Mouse (Mus musculus): ENCODE measurements around the gene Nap1l4. TPM values are rescaled to one million over a fixed set of nuclear protein-coding genes. Genes with fewer than 3 reads are reported as not detected.
A peak's percentile ranks its signal among the peaks of the same experiment; 100 is the strongest.

Gene Nap1l4
- polyA plus RNA-seq, 1 experiment from 2014 or later, result 363 TPM

DNA sequence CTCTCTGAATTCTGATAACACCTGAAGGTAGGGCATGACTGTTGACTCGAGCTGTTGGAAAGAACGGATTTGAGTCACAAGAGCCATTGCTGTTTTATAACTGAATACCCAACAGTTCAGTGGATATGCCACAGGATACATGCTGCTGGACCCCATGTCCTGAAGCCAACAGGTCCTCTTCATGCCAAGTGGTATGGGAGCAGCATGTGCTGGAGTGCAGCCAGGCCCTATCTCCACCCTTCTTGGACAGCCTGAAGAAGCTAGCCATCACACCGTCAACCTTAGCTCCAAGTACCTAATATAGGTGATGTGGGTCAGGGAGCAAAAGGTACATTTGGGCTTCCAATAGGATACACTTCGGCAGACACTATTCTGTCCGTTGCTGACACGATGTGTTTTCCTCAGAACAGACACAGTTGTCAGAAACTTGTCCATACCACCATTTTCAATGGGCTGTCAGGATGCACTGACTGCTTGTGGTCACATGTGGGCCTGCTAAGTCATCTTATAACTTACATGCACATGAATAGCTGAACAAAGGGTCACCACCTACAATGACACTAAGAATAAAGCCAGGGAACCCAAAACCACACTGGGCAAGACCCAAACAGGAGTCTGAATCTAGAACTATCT is 16.2 kb upstream of the Nap1l4 start:
- H3K4me2 ChIP-seq (ENCODE audit: low read length), result no peak overlapping the region
- no peaks in the 10 kb centered on the region for H3K27me3 ChIP-seq (replicated peaks; ENCODE audit: control insufficient read depth, insufficient read depth, low read length)
- H3K9ac ChIP-seq (replicated peaks; ENCODE audit: low read depth, low read length), result no peak overlapping the region
- no peak overlapping the region for H3K4me3 ChIP-seq (replicated peaks; ENCODE audit: low read length)
- no peaks in the 10 kb centered on the region for H3K4me1 ChIP-seq (replicated peaks; ENCODE audit: control insufficient read depth, insufficient read depth, low read length)
- 99% methylated on average over 6 of the region's 6 CpGs for WGBS
- H3K9me3 ChIP-seq (ENCODE audit: control insufficient read depth, low read length), result no peaks in the 10 kb centered on the region
- no peak for ATAC-seq
- peaks cover 60% of the 10 kb centered on the region for H3K36me3 ChIP-seq (ENCODE audit: control insufficient read depth, insufficient read depth)
- H3K27ac ChIP-seq (ENCODE audit: low read length), result no peak overlapping the region

DNA sequence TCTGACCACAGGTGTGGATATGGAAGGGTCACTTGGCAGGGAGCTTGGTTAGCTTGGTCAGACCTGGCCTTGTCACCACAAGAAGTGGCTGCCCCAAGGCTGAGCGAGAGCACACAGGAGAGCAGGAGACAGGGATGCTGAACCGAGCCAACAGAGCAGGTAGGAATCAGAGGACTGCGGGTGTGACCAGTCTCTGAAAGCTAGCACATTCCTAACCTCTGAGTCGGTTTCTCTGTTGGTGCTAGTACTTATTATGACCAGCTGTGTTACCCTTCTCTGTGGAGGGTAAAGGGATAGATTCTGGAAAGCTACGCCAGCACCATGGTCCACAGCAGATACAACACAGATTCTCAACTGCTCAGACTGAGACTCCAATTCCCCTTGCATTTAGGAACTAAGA is 14.9 kb upstream of the Nap1l4 start:
- Histone ChIP-seq H3K27ac (ENCODE audit: low read length) (no peak overlapping the region), H3K36me3 (ENCODE audit: control insufficient read depth, insufficient read depth) (peaks cover 56% of the 10 kb centered on the region), H3K4me3 (replicated peaks; ENCODE audit: low read length) (no peak overlapping the region), H3K4me1 (replicated peaks; ENCODE audit: control insufficient read depth, insufficient read depth, low read length) (no peaks in the 10 kb centered on the region), H3K9me3 (ENCODE audit: control insufficient read depth, low read length) (no peaks in the 10 kb centered on the region), H3K9ac (replicated peaks; ENCODE audit: low read depth, low read length) (no peak overlapping the region), H3K4me2 (ENCODE audit: low read length) (no peak overlapping the region), H3K27me3 (replicated peaks; ENCODE audit: control insufficient read depth, insufficient read depth, low read length) (no peaks in the 10 kb centered on the region)
- 91% methylated on average over 5 of the region's 5 CpGs for WGBS
- ATAC-seq, result no peak

DNA sequence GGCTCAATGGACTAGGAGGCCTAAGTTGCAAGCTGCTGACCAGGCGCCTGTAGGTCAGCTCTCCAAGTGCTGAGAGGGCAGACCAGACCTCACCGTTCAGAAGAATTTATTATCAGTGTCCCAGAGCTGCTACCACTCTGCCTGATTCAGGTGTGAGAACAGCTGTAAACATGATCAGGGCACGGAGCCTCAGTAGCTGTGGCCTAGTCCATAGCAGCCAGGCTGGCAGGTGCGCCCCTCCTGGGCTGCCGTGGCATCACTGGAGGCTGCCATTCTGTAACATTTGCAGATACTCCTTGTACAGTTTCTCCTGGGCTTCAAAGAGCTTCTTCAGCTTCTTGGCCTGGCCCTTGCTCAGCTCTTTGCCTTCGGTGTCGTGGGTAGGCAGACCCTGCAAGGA is 8.7 kb upstream of the Nap1l4 start:
- H3K27ac ChIP-seq (ENCODE audit: low read length), result no peak overlapping the region
- H3K36me3 ChIP-seq (ENCODE audit: control insufficient read depth, insufficient read depth), result peaks cover 25% of the 10 kb centered on the region; the same call in 1 of the 2 replicates
- no peak overlapping the region for H3K9ac ChIP-seq (replicated peaks; ENCODE audit: low read depth, low read length)
- ATAC-seq, result no peak
- H3K9me3 ChIP-seq (ENCODE audit: control insufficient read depth, low read length), result no peaks in the 10 kb centered on the region
- H3K4me2 ChIP-seq (ENCODE audit: low read length), result no peak overlapping the region
- no peaks in the 10 kb centered on the region for H3K4me1 ChIP-seq (replicated peaks; ENCODE audit: control insufficient read depth, insufficient read depth, low read length)
- no peak overlapping the region for H3K4me3 ChIP-seq (replicated peaks; ENCODE audit: low read length)
- no peaks in the 10 kb centered on the region for H3K27me3 ChIP-seq (replicated peaks; ENCODE audit: control insufficient read depth, insufficient read depth, low read length)
- 91% methylated on average over 7 of the region's 7 CpGs for WGBS

DNA sequence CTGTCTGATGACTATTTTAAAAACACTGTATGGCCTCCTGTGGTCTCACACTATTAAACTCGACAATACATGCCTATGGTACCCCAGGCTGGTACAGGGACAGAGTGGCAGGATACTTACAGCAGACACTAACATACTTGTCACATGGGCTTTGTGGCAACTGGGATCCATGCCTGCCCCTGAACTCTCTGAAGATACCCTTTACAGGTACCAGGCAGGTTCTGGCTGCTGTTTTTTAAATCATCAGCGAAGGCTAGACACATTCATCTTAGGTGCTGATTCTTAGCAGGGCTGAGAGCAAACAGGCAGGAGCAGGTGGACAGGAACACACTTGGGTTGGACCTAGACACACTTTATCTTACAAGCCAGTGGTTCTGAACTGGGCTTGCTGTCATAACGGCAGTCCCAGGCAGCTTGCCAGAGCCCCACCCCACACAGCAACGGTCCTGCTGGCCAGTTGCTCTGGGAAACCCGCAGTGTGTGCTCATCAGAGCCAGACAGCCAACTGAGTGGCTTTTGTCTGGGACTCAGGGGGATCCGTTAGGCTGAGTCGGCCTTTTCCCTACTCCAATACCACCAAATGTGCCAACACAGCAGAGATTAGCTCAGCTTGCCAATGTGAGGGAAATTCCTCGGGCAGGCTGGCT is 8.2 kb upstream of the Nap1l4 start:
- peak; percentile 68; the same call in 1 of the 2 replicates for ATAC-seq
- 60% methylated on average over 8 of the region's 8 CpGs for WGBS

DNA sequence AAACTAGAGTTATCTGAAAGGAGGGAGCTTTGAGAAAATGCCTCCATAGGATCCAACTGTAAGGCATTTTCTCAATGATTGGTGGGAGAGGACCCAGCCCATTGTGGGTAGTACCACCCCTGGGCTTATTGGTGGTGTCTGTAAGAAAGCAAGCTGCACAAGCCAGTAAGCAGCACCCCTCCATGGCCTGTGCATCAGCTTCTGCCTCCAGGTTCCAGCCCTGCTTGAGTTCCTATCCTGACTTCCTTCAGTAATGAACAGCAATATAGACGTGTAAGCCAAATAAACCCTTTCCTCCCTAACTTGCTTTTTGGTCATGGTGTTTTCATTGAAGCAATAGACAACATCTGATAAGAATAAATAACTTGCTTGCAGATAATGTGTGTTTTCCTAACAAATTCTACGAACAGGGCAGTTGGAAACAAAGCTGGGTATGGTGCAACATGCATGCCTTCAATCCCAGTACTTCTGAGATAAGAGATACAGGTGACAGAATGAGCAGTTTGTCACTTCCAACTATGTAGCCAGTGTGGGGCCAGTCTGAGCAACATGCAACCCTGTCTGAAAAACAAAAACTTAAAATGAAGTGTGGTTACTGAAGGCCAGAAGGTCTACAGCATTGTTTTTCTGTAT is 798 bp upstream of the Nap1l4 start:
- WGBS, result 45% methylated on average over 2 of the region's 2 CpGs
- Histone ChIP-seq H3K27me3 (replicated peaks; ENCODE audit: control insufficient read depth, insufficient read depth, low read length) (no peaks in the 10 kb centered on the region), H3K27ac (ENCODE audit: low read length) (peak overlapping the region; percentile 81), H3K4me2 (ENCODE audit: low read length) (peak overlapping the region; percentile 95), H3K4me3 (replicated peaks; ENCODE audit: low read length) (peak overlapping the region; percentile 62), H3K9ac (replicated peaks; ENCODE audit: low read depth, low read length) (peak overlapping the region; percentile 68), H3K9me3 (ENCODE audit: control insufficient read depth, low read length) (no peaks in the 10 kb centered on the region), H3K36me3 (ENCODE audit: control insufficient read depth, insufficient read depth) (no peaks in the 10 kb centered on the region), H3K4me1 (replicated peaks; ENCODE audit: control insufficient read depth, insufficient read depth, low read length) (peaks cover 17% of the 10 kb centered on the region)
- 0 out of 2 replicates have a peak, but pooled peaks have one; percentile 0 for ATAC-seq

More for the DNA sequence above, 8.2 kb upstream of the Nap1l4 start:
- Histone ChIP-seq H3K9me3 (ENCODE audit: control insufficient read depth, low read length) (no peaks in the 10 kb centered on the region), H3K27ac (ENCODE audit: low read length) (no peak overlapping the region), H3K9ac (replicated peaks; ENCODE audit: low read depth, low read length) (no peak overlapping the region), H3K4me1 (replicated peaks; ENCODE audit: control insufficient read depth, insufficient read depth, low read length) (no peaks in the 10 kb centered on the region), H3K27me3 (replicated peaks; ENCODE audit: control insufficient read depth, insufficient read depth, low read length) (no peaks in the 10 kb centered on the region), H3K4me2 (ENCODE audit: low read length) (no peak overlapping the region), H3K4me3 (replicated peaks; ENCODE audit: low read length) (no peak overlapping the region), H3K36me3 (ENCODE audit: control insufficient read depth, insufficient read depth) (peaks cover 22% of the 10 kb centered on the region; the same call in 1 of the 2 replicates)

DNA sequence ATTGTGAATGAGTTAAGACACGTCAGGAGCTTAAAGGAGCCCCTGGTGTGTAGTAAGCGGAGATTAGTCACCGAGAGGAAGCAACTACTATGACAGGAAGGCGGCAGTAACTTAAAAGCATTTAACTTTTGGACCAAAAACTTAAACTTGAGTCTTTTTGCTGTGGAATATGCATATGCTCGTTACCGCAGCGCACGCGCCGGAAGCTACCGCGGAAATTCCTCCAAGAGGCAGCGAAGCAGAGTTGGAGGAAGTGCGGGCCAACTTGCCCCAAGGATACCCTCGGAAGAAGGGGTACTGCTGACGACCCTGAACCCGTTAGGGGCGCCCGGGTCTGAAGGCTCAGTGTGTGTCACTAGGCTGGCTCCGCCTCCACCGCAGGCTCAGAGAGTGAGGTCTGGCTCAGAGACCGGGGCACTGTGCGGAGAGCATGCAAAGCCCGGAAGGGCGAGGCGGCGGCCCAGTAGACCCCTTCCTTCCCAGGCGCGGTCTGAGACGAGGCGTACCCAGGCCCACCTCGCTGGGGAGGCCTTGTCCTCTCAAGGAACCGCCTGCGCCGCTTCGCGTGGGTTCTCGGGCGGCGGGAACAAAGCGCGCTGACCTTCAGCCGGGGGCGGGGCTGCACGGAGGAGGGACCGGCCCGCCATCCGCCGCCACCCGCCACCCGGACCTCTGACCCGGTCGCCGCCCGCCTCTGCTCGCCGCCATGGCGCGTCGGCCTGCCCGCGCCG is 510 bp downstream of the Nap1l4 start:
- H3K27me3 ChIP-seq (replicated peaks; ENCODE audit: control insufficient read depth, insufficient read depth, low read length), result no peaks in the 10 kb centered on the region
- H3K4me2 ChIP-seq (ENCODE audit: low read length), result peak overlapping the region; percentile 89
- H3K4me1 ChIP-seq (replicated peaks; ENCODE audit: control insufficient read depth, insufficient read depth, low read length), result peaks cover 17% of the 10 kb centered on the region
- H3K9ac ChIP-seq (replicated peaks; ENCODE audit: low read depth, low read length), result peak overlapping the region; percentile 76
- no peaks in the 10 kb centered on the region for H3K36me3 ChIP-seq (ENCODE audit: control insufficient read depth, insufficient read depth)
- peak overlapping the region; percentile 77 for H3K4me3 ChIP-seq (replicated peaks; ENCODE audit: low read length)
- H3K27ac ChIP-seq (ENCODE audit: low read length), result peak overlapping the region; percentile 84
- WGBS, result under 1% methylated on average over 50 of the region's 63 CpGs
- H3K9me3 ChIP-seq (ENCODE audit: control insufficient read depth, low read length), result no peaks in the 10 kb centered on the region
- ATAC-seq, result peak; percentile 54

DNA sequence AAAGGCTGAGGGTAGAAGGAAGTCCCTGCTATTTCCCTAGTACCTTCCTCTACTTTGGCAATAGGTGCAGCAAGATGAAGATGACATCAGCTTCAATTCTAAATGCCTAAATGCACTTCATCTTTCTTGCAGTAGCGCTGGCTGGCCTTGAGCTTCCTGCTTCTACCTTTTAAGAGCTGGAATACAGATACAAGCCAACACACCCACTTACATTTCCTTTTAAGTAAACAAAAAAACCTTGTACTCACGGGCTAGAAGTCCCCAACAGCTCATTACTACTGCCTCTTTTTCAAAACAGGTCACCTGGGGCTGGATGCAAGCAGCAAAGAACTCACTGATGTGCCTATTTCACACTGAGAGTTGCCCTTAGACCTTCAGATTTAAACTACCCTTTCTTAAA is 2.4 kb downstream of the Nap1l4 start:
- 67% methylated on average over 2 of the region's 2 CpGs for WGBS
- ATAC-seq, result no peak
- H3K4me2 ChIP-seq (ENCODE audit: low read length), result no peak overlapping the region
- no peak overlapping the region for H3K9ac ChIP-seq (replicated peaks; ENCODE audit: low read depth, low read length)
- no peaks in the 10 kb centered on the region for H3K27me3 ChIP-seq (replicated peaks; ENCODE audit: control insufficient read depth, insufficient read depth, low read length)
- H3K27ac ChIP-seq (ENCODE audit: low read length), result no peak overlapping the region
- H3K4me1 ChIP-seq (replicated peaks; ENCODE audit: control insufficient read depth, insufficient read depth, low read length), result peaks cover 17% of the 10 kb centered on the region
- H3K36me3 ChIP-seq (ENCODE audit: control insufficient read depth, insufficient read depth), result no peaks in the 10 kb centered on the region
- H3K9me3 ChIP-seq (ENCODE audit: control insufficient read depth, low read length), result no peaks in the 10 kb centered on the region
- no peak overlapping the region for H3K4me3 ChIP-seq (replicated peaks; ENCODE audit: low read length)

DNA sequence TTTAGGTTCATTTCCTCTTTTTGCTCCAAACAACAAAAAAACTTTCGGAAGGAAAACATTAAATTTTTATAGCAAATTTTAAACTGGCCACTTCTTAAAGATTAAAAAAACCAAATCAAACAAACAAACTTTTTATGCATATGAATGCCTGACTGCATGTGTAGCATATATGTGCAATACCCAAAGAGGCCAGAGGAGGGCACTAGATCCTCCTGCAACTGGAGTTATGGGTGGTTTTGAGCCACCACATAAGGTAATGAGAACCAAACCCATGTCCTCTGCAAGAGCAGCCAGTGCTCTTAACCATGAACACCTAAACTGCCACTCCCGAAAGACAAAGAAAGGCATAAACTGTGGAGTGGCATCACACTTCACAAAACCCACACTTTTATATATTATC is 4.5 kb downstream of the Nap1l4 start:
- Histone ChIP-seq H3K4me3 (replicated peaks; ENCODE audit: low read length) (no peak overlapping the region), H3K9ac (replicated peaks; ENCODE audit: low read depth, low read length) (no peak overlapping the region), H3K4me1 (replicated peaks; ENCODE audit: control insufficient read depth, insufficient read depth, low read length) (peaks cover 11% of the 10 kb centered on the region), H3K27ac (ENCODE audit: low read length) (no peak overlapping the region), H3K4me2 (ENCODE audit: low read length) (no peak overlapping the region), H3K27me3 (replicated peaks; ENCODE audit: control insufficient read depth, insufficient read depth, low read length) (no peaks in the 10 kb centered on the region), H3K9me3 (ENCODE audit: control insufficient read depth, low read length) (no peaks in the 10 kb centered on the region), H3K36me3 (ENCODE audit: control insufficient read depth, insufficient read depth) (no peaks in the 10 kb centered on the region)
- 99% methylated on average over 2 of the region's 2 CpGs for WGBS
- ATAC-seq, result no peak

DNA sequence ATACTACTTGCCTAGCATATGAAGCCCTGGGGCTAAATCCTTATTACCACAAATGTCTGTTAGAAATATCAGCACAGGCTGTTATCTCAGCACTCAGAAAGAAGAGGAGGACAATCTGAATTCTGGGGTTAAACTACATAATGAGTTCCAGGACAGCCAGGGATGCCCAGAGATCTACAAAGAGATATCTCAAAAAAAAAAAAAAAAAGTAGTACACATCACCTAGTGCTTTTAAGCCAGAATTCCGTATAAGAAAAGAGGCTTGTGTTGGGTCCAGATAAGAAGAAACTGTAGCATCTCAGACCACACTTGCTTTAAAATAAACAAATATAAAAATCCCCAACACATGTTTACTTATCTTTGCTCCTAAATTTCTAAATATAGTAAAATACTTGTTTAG is 10.2 kb downstream of the Nap1l4 start:
- no peaks in the 10 kb centered on the region; the same call in 1 of the 2 replicates for H3K4me1 ChIP-seq (replicated peaks; ENCODE audit: control insufficient read depth, insufficient read depth, low read length)
- 86% methylated on average over 1 of the region's 1 CpGs for WGBS
- no peak overlapping the region for H3K9ac ChIP-seq (replicated peaks; ENCODE audit: low read depth, low read length)
- H3K27ac ChIP-seq (ENCODE audit: low read length), result no peak overlapping the region
- peaks cover 30% of the 10 kb centered on the region for H3K36me3 ChIP-seq (ENCODE audit: control insufficient read depth, insufficient read depth)
- H3K9me3 ChIP-seq (ENCODE audit: control insufficient read depth, low read length), result no peaks in the 10 kb centered on the region
- ATAC-seq, result no peak
- H3K4me3 ChIP-seq (replicated peaks; ENCODE audit: low read length), result no peak overlapping the region
- H3K27me3 ChIP-seq (replicated peaks; ENCODE audit: control insufficient read depth, insufficient read depth, low read length), result no peaks in the 10 kb centered on the region
- no peak overlapping the region for H3K4me2 ChIP-seq (ENCODE audit: low read length)

All from forebrain, embryonic 16.5 days (tissue).